Mouse (Mus musculus) hindbrain, embryonic 12.5 days (tissue): ENCODE measurements at regions not wholly inside any gene's neighbourhood (a gene's known extent, or its start where the extent isn't known, plus 50 kb on each side); places are given as distances from the start of the nearest gene placed in this dataset.
A peak's percentile ranks its signal among the peaks of the same experiment; 100 is the strongest.

Experiments
- ATAC-seq: fragments of 200-750 bp; cut with Nextera tagmentation; 2 replicates; pipeline ENCODE4 v1.8.0; 2017; ENCODE audit warnings: moderate TSS enrichment; ENCODE audit not compliant: low FRiP score
- H3K27ac ChIP-seq: fragments of 300-500 bp; sonication (generic); 2 replicates; pipeline ENCODE4 v1.5.1; 2016; ENCODE audit warnings: mild to moderate bottlenecking
- H3K27me3 ChIP-seq: fragments of 300-500 bp; sonication (generic); 2 replicates; pipeline ENCODE4 v1.6.1; 2016; ENCODE audit warnings: mild to moderate bottlenecking
- H3K36me3 ChIP-seq: fragments of 300-500 bp; sonication (generic); 2 replicates; pipeline ENCODE4 v1.6.1; 2016; ENCODE audit warnings: mild to moderate bottlenecking
- H3K4me1 ChIP-seq: fragments of 300-500 bp; sonication (generic); 2 replicates; pipeline ENCODE4 v1.6.1; 2016
- H3K4me2 ChIP-seq: fragments of 300-500 bp; sonication (generic); replicated peaks from 2 replicates; pipeline ENCODE4 v1.6.1; 2016; ENCODE audit warnings: mild to moderate bottlenecking
- H3K4me3 ChIP-seq: fragments of 300-500 bp; sonication (generic); 2 replicates; pipeline ENCODE4 v1.5.1; 2016; ENCODE audit warnings: mild to moderate bottlenecking
- H3K9ac ChIP-seq: fragments of 300-500 bp; sonication (generic); 2 replicates; pipeline ENCODE4 v1.6.1; 2016; ENCODE audit warnings: mild to moderate bottlenecking, moderate library complexity
- H3K9me3 ChIP-seq: fragments of 300-500 bp; sonication (generic); replicated peaks from 2 replicates; pipeline ENCODE4 v1.6.1; 2016; ENCODE audit warnings: mild to moderate bottlenecking
- WGBS: fragments of 180-500 bp; shearing (Covaris S2); methylation state at CpG from one replicate; pipeline ENCODE4 v1.1.7; 2016; 5-methylcytosine and 5-hydroxymethylcytosine counted together

- H3K36me3 ChIP-seq = no peaks in the 10 kb centered on the region
- peaks cover 14% of the 10 kb centered on the region for H3K4me1 ChIP-seq
- WGBS = 24% methylated on average over 5 of the region's 5 CpGs
- no peaks in the 10 kb centered on the region for H3K9me3 ChIP-seq
- no peaks in the 10 kb centered on the region for H3K27me3 ChIP-seq
- ATAC-seq = peak; percentile 40
- no peak overlapping the region for H3K27ac ChIP-seq
- no peak overlapping the region for H3K4me3 ChIP-seq
- H3K9ac ChIP-seq = no peak overlapping the region
- no peak overlapping the region for H3K4me2 ChIP-seq
These were observed 583.7 kb upstream of the Plxna2 start for GRCm38 (mm10) chr1:194034199-194034883.

GRCm38 (mm10) chr1:194032603-194033002, 585.4 kb upstream of the Plxna2 start:
- ATAC-seq = no peak
- no peak overlapping the region for H3K4me2 ChIP-seq
- no peak overlapping the region for H3K9ac ChIP-seq
- H3K4me1 ChIP-seq = peaks cover 14% of the 10 kb centered on the region
- no peaks in the 10 kb centered on the region for H3K27me3 ChIP-seq
- H3K36me3 ChIP-seq = no peaks in the 10 kb centered on the region
- H3K27ac ChIP-seq = no peak overlapping the region
- H3K9me3 ChIP-seq = no peaks in the 10 kb centered on the region
- H3K4me3 ChIP-seq = no peak overlapping the region
- 91% methylated on average over 1 of the region's 1 CpGs for WGBS

DNA sequence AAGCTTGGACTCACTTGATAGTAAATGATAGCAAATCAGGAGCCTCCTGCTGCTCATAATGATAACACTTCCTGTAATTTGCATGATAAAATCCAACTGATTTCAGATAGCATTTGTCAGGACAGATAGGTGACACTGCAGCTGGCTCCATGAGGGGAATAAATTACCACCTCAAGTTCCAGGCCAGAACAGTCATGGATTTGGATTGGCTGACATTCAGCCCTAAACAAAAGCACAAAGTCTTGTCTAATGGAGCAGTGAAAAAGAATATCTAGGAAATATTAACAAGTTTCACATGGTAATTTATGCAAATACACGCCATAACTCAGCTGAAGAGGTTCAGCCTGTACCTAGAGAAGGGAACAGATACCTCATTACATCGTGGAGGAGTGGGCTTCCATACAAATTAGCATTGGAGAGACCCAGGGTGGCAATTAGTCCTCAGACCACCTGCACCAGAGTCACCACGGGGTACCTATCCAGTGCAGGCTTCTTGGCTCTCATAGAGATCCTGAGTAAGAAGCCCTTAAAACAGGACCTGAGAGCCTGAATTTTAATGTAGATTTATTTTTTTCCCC, 587.3 kb upstream of the Plxna2 start:
- H3K9me3 ChIP-seq = no peaks in the 10 kb centered on the region
- H3K27me3 ChIP-seq = no peaks in the 10 kb centered on the region
- H3K36me3 ChIP-seq = no peaks in the 10 kb centered on the region
- no peak for ATAC-seq
- no peak overlapping the region for H3K4me2 ChIP-seq
- H3K27ac ChIP-seq = no peak overlapping the region
- no peak overlapping the region for H3K9ac ChIP-seq
- H3K4me3 ChIP-seq = no peak overlapping the region
- 58% methylated on average over 3 of the region's 3 CpGs for WGBS
- peaks cover 14% of the 10 kb centered on the region for H3K4me1 ChIP-seq

GRCm38 (mm10) chr1:194026958-194027692, 590.9 kb upstream of the Plxna2 start:
- 63% methylated on average over 7 of the region's 7 CpGs for WGBS
- no peaks in the 10 kb centered on the region for H3K36me3 ChIP-seq
- no peak overlapping the region for H3K9ac ChIP-seq
- no peak overlapping the region for H3K4me2 ChIP-seq
- H3K27me3 ChIP-seq = no peaks in the 10 kb centered on the region
- H3K9me3 ChIP-seq = no peaks in the 10 kb centered on the region
- peak; percentile 80 for ATAC-seq
- H3K4me1 ChIP-seq = no peaks in the 10 kb centered on the region
- no peak overlapping the region for H3K4me3 ChIP-seq
- peak overlapping the region; percentile 55; the same call in 1 of the 2 replicates for H3K27ac ChIP-seq

- H3K9ac ChIP-seq = no peak overlapping the region
- H3K4me2 ChIP-seq = no peak overlapping the region
- no peak overlapping the region for H3K4me3 ChIP-seq
- no peak for ATAC-seq
- 59% methylated on average over 2 of the region's 2 CpGs for WGBS
- H3K27me3 ChIP-seq = no peaks in the 10 kb centered on the region
- peak overlapping the region; percentile 23; the same call in 1 of the 2 replicates for H3K27ac ChIP-seq
- H3K4me1 ChIP-seq = no peaks in the 10 kb centered on the region
- H3K36me3 ChIP-seq = no peaks in the 10 kb centered on the region
- no peaks in the 10 kb centered on the region for H3K9me3 ChIP-seq
These were observed 591.8 kb upstream of the Plxna2 start for GRCm38 (mm10) chr1:194026213-194026612.

- no peaks in the 10 kb centered on the region for H3K4me1 ChIP-seq
- H3K4me2 ChIP-seq = no peak overlapping the region
- H3K27me3 ChIP-seq = no peaks in the 10 kb centered on the region
- no peak for ATAC-seq
- H3K36me3 ChIP-seq = no peaks in the 10 kb centered on the region
- H3K27ac ChIP-seq = no peak overlapping the region
- H3K9me3 ChIP-seq = no peaks in the 10 kb centered on the region
- H3K4me3 ChIP-seq = no peak overlapping the region
- no peak overlapping the region for H3K9ac ChIP-seq
These were observed 598.7 kb upstream of the Plxna2 start for GRCm38 (mm10) chr1:194019282-194019681.

DNA sequence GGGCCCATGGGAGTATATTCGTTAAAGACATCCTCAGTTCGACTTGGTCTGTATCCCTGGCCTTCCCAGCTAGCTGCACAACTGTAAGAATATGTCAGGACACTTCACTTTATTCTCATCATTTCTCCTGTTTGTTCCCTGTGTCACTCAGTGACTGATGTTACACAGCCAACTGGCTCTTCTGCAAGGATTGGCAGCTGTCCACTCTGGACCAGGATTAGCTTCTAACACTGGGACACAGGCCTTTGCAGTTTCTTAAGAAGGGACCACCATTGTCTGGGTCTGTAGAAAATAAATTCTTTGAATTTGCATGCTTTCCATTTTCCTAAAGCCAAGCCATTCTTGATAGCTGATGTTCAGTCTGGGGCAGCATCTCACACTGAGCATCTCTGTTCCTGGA, 622.1 kb upstream of the Camk1g start:
- H3K9ac ChIP-seq = no peak overlapping the region
- no peak overlapping the region for H3K4me2 ChIP-seq
- H3K27me3 ChIP-seq = no peaks in the 10 kb centered on the region
- no peaks in the 10 kb centered on the region for H3K36me3 ChIP-seq
- H3K4me1 ChIP-seq = peaks cover 14% of the 10 kb centered on the region
- 75% methylated on average over 2 of the region's 2 CpGs for WGBS
- H3K4me3 ChIP-seq = no peak overlapping the region
- no peaks in the 10 kb centered on the region for H3K9me3 ChIP-seq
- no peak overlapping the region for H3K27ac ChIP-seq
- no peak for ATAC-seq

GRCm38 (mm10) chr1:193989956-193990675, 620.0 kb upstream of the Camk1g start:
- peaks cover 14% of the 10 kb centered on the region for H3K4me1 ChIP-seq
- no peak overlapping the region for H3K9ac ChIP-seq
- H3K27me3 ChIP-seq = no peaks in the 10 kb centered on the region
- H3K36me3 ChIP-seq = no peaks in the 10 kb centered on the region
- no peak overlapping the region for H3K4me3 ChIP-seq
- peak; percentile 77 for ATAC-seq
- WGBS = 37% methylated on average over 10 of the region's 10 CpGs
- H3K27ac ChIP-seq = peak overlapping the region; percentile 77
- H3K9me3 ChIP-seq = no peaks in the 10 kb centered on the region
- H3K4me2 ChIP-seq = peak overlapping the region; percentile 39

DNA sequence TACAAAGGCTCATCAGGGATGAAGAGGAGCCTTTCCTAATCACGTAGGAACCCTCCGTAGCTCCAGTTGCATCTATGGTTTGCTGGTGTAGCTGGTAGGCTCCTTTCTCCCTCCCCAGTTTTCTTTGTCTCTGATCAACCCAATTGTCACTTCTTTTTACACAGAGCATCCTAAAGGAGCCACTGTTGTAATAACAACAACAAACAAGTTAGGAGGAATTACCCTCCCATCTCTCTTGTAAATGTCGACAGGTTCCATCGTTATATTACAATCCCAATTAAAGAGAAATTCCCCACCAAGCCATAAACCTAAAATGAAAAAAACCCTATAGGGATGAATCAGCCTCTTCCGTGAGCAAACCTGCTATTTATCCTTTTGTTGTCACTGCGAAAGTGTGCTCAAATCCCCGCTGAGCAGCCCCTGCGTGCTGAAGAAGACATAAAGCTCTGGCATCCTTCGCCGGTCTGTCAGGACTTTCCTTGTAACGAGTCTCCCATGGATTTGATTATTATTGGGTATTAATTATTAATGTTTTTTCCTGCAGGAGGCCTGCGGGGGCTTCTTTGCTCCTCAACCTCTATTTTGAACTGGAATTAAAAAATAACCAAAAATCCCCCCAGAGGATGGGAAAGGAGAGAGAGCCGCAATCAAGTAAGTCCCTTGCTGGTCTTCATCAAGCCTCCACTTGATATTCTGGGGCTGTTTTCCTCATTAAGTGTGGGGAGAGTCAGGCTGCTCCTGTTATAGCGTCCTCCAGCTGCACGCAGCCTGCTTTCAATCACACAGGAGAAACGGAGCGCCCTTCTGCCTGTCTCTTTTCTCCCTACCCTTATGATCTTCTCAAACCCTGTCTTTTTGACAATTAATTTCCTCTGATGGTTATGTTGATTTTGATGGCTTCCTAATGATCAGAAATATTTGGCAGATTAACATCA, 619.1 kb upstream of the Camk1g start:
- Histone ChIP-seq H3K4me3 (no peak overlapping the region), H3K36me3 (no peaks in the 10 kb centered on the region), H3K27me3 (no peaks in the 10 kb centered on the region), H3K4me2 (peak overlapping the region; percentile 39), H3K4me1 (peaks cover 14% of the 10 kb centered on the region), H3K27ac (peak overlapping the region; percentile 77), H3K9me3 (no peaks in the 10 kb centered on the region), H3K9ac (no peak overlapping the region)
- ATAC-seq = peak; percentile 86
- 17% methylated on average over 17 of the region's 17 CpGs for WGBS

- 79% methylated on average over 4 of the region's 4 CpGs for WGBS
- Histone ChIP-seq H3K27ac (no peak overlapping the region), H3K4me3 (no peak overlapping the region)
These were observed 610.5 kb upstream of the Camk1g start for GRCm38 (mm10) chr1:193980571-193980970.

GRCm38 (mm10) chr1:193971537-193971936, 601.4 kb upstream of the Camk1g start:
- no peak overlapping the region for H3K4me3 ChIP-seq
- H3K9ac ChIP-seq = no peak overlapping the region
- no peak for ATAC-seq
- H3K27ac ChIP-seq = no peak overlapping the region
- no peaks in the 10 kb centered on the region for H3K27me3 ChIP-seq
- no peak overlapping the region for H3K4me2 ChIP-seq
- H3K9me3 ChIP-seq = no peaks in the 10 kb centered on the region
- WGBS = 62% methylated on average over 1 of the region's 1 CpGs
- peaks cover 3% of the 10 kb centered on the region; the same call in 1 of the 2 replicates for H3K4me1 ChIP-seq
- H3K36me3 ChIP-seq = no peaks in the 10 kb centered on the region

More at GRCm38 (mm10) chr1:193980571-193980970, 610.5 kb upstream of the Camk1g start:
- no peak overlapping the region for H3K4me2 ChIP-seq
- no peak overlapping the region for H3K9ac ChIP-seq
- H3K9me3 ChIP-seq = no peaks in the 10 kb centered on the region
- H3K36me3 ChIP-seq = no peaks in the 10 kb centered on the region
- no peaks in the 10 kb centered on the region for H3K27me3 ChIP-seq
- H3K4me1 ChIP-seq = no peaks in the 10 kb centered on the region
- ATAC-seq = no peak
